Mouse (Mus musculus) gastrocnemius, postnatal 4 days (tissue): ENCODE data around the gene Slco4a1. TPM values are rescaled to one million over a fixed set of nuclear protein-coding genes. Genes with fewer than 3 reads are reported as not detected.

ENCODE experiments used
- DNase-seq, 2 experiments: peaks; one replicate each; pipeline ENCODE4 v3.0.0; 2021 to 2022; ENCODE audit warnings: low spot score in 2 of 2, mixed read lengths in 2 of 2
- long read RNA-seq, 2 experiments: library from polyadenylated mRNA; stranded (forward); transcript quantifications; one replicate each; pipeline ENCODE4 v2.0.0; 2021
- total RNA-seq, 2 experiments: library from RNA; stranded (reverse); gene quantifications; 2 replicates each; pipeline ENCODE4 v1.2.3; 2021

The Slco4a1 gene
- total RNA-seq, result under 1 TPM; 0.21 to 0.69 TPM
- long read RNA-seq, experiment 1, result 0 reads
- long read RNA-seq, experiment 2, result 0 reads

DNA sequence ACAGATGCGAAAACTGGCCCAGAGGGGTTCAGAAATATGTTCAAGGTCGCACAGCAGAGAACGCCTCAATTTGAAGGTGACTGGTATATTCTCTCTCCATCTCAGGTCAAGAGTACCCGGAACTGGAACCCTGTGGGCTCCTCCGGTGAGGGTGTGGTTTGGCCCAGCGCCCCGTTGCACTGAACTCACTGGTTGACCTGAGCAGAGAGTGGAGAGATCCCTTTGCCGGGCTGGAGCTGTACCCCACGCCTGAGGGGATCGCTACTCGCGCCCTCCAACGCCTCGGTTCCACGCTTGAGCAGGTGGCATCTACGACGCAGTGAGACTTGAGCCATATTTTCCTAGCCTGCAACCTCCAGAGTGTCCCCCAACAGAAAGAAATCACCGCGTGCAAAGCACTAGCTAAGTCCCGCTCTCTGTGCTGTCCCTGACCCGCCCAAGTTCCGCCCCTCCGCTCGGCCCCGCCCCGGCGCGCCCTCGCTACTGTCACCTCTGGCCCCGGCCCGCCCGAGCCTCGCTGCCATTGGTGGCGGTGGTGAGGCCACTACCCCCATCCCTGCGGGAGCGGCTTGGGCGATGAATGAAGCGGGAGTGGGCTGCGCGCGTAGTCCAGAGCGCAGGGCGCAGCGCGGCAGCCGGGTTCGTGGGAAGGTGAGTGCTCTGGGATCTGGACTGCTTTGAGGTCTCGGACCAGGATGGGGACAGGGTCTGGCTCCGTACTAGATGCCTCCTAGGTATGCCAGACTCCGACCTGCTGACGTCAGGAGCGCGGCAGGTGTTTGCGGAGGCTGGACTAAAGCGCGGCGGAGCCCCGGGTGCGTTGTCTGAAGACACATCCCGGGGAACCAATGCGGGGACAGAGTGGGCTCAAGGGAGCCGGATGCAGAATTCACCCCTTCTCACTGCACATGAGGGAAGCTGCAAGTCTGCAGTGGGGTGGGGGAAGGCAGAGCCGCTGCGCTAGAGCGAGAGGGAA, at the start of gene Slco4a1:
Gene Slco4a1, plus strand, starts transcription at position 523 of the 976 bp plus-strand sequence.
- peak; percentile 37 to 65 for DNase-seq

DNA sequence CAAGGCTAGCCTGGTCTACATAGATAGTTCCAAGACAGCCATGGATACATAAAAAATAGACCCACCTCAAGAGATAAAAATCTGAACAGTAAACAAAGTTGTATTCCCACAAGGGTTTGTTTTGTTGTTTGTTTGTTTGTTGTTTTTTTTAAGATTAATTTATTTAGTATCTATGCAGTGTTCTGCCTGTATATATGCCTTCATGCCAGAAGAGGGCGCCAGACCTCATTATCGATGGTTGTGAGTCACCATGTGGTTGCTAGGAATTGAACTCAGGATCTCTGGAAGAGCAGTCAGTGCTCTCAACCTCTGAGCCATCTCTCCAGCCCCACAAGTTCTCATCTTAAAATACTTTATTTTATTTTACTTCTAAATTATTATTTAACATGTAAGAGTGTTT, 47.6 kb upstream of the Slco4a1 start:
- no peak for DNase-seq

DNA sequence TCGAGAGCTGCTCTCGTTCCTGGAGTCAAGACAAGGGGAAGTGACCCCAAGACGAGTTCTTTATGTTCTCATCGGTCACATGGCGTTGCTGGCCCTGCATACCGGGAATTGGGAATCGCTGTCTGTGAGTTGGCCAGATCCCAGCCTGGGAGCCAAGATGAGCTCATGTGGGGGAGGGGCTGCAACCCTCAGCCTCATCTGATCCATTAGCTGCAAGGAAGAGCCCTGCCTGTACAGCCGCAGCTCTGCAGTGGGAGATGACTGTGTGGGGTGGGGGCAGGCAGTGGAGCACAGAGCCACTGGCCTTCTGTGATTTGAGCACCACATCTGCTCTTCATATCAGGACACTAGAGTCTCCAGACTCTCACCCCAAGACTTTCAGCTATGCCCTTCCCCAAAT, 45.6 kb upstream of the Slco4a1 start:
- DNase-seq, result no peak

DNA sequence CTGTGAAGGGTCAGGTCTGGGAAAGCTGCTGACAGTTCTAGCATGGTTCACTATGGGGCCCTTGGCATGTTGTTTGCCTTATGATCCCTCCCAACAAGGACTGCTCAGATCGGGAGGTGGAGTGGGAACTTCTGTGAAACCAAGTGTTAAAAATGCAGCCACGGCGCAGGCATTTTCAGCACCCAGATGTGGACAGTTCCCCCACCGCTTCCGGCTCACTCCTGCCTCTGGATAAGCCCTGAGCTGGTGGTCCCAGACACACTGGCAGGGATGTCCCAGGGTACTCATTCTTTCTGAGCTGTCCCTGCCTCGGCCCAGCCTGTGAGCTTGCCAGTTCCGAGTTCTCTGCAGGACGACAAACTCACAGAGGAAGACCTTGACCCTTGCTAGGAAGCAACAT, 45.0 kb upstream of the Slco4a1 start:
- no peak for DNase-seq

DNA sequence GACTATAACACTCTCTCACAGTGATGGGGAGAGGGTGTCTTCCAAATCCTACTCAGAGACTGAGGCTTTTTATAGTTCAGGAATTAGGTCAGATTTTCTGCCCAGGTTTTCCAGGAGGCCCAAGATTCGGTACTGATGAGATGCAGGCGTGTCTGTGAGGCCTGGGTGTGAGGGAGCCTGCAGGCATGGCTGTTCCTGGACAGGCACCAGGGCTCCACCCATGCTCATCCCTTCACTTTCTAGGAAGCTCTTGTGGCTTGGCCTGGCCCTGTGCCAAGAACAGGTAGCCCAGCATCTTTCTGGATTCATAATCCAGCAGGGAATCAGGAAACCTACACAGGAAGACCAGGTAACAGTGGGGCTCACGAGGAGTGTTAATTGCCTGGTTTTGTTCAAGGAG, 40.4 kb upstream of the Slco4a1 start:
- no peak for DNase-seq

DNA sequence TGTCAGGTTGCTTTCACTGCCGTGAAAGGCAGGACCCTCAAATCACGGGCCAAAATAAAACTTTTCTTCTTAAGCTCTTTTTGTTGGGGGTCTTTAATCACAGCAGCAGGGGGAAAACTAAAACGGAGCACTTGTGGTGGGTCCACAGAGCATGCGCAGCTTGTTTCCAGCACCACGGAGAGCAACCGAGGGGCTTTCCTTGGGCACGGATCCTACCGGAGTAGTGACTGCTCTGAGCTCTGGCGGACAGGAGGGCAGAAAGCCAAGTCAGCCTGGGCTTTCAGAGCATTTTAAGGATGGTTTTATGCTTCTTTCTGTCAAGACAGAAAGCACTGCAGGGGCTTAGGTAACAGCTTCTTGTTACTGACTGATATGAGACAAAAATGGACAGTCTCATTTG, 38.3 kb upstream of the Slco4a1 start:
- DNase-seq, result no peak

DNA sequence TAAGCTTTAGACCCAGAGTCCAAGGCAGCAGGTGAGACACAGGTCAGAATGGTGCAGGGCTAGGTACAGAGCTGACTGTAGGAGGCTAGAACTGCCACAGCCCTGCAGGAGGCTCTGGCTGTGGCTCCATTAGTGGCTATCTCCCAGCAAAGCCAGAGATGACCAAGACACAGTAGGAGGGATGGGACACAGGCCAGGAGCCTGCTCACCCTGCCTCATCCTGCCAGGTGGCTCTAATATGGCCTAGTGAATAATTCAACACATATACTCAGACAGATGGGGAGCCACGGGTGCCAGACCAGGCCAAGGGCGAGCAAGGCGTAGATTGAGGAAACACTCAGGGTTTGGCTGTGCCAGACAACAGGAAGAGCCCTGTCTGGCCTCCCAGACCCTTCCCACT, 35.4 kb upstream of the Slco4a1 start:
- no peak for DNase-seq

DNA sequence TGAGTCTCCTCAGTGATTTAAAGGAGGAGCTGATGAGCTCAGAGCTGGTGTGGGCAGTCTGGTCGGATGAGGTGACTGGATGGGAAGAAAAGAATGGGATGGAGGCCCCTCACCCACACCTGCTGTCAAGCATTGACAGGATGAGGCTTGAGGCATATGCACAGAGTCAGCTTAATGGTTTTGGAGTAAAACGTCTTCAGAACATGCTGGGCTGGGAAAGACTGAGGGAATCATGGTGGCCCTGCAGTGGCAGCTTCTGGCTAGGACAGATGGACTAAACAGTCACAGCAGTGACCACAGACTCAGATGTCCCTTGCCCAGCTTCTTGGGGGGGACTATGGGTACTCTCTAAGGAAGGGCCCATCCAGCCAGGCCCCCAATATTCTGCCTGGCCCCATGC, 30.9 kb upstream of the Slco4a1 start:
- no peak for DNase-seq

DNA sequence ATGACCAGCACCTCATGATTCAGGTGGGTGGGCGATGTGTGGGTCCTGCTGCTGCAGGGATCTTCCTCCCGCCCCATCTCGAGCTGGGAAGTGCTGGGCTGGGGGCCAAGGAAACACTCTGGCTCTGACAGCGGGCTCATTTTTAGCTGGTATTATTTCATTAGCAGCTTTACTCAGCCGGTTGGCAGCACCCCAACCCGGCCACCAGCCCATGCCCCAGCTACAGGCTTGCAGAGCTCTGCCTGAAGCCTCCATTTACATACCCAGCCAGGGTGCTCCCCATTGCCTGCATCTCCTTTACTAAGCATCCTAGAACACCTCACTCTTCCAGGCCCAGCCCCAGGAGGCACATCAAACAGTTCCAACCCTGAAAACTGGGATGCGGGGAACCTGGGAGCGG, 29.0 kb upstream of the Slco4a1 start:
- no peak for DNase-seq

DNA sequence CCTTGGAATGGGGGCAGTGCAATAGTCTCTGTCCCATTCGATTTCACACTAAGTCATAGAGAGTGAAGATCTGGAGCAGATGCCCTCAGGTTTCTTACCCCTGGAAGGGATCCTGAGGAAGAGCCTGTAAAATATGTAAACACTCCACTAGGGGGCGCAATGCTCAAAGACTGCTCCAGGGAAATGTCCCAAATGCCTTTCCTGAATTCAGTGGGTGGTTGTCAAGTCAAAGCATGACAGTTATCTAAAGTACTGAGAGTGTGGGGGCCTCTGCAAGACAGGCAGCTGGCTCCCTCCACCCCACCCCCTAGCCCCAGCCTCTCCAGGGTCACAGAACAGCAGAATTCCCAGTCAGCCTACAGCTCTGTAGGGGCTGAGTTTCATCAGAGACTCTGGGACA, 27.7 kb upstream of the Slco4a1 start:
- DNase-seq, result no peak

DNA sequence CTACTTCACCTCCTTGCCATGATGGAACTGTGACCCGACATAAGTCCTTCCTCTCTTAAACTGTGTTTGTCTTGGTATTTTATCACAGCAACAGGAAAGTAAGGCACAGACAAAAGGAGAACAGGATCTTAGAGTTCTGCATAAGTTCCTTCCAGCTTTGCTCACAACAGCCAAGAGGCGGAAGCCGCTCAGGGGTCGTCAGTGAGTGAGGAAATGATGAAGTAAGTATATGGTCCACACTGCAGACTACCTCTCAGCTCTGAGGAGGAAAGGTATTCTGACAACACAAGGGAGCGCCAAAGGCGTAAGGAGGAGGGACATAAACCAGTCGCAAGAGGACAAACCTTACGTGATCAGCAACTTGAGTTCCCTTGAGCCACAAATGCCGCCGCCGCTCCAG, 25.4 kb upstream of the Slco4a1 start:
- no peak for DNase-seq

DNA sequence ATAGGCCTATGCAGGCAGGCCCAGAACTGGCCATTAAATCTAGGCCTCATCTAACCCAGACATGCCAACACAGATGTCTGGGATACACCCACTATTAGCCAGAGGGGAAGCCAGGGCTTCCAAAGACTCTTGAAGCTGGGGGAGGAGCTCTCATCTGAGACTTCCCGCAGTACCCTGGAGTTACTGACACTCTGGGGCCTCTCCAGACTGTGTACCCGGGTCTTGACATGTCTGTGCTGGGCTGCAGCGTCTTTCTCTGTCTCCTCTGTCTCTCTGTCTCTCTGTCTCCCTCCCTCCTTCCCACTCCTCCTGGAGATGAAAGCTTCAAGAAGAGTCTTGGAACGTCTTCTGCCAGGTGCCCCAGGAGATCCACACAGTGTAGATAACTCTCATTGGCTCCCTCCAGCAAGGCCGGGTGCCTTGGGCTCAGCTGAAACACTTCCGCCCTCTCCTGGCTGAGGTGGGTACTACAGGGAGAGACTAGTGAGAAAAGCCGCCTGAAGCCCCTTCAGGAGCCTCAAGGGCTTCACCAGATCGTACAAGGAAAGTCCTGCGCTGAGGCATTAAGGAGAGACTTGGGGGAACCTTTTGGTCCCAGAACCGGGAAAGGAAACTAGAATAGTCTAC, 23.9 kb upstream of the Slco4a1 start:
- peak; percentile 53 to 73 for DNase-seq

DNA sequence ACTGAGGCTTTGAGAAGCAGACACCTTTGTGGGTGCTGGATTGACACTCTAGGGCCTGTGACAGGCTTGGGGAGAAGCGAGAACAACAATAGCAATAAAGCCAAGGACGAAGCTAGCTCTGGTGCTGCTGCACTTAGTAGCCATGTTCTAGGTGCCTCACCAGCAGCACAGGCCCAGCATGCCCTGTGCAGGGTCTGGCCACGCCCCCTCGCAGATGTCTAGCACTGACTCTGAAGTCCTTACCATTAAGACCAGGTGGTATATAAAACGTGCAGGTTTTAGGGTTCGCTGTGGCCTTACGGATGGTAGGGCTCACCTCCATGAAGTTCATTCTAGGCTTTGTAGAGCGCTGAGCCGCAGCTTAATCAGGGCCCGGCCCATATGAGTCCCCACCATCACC, 23.3 kb upstream of the Slco4a1 start:
- no peak for DNase-seq

DNA sequence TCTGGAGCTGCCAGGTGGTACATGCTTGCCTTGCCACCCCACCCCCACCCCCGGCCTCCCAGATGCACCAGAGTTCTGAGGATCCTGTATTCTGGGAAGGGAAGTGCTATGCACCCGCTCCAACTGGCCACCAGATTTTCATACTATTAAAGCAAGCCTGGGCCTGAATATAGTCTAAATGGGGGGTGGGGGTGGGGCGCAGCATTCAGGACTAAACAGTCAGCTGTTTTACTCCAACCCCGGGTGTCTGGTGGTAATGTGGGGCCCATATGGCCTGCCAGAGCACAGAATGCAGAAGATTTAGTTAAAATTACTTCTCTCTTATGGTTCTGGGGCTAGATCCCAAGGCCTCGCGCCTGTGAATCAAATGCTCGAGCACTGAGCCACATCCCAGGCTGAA, 22.7 kb upstream of the Slco4a1 start:
- DNase-seq, result no peak

DNA sequence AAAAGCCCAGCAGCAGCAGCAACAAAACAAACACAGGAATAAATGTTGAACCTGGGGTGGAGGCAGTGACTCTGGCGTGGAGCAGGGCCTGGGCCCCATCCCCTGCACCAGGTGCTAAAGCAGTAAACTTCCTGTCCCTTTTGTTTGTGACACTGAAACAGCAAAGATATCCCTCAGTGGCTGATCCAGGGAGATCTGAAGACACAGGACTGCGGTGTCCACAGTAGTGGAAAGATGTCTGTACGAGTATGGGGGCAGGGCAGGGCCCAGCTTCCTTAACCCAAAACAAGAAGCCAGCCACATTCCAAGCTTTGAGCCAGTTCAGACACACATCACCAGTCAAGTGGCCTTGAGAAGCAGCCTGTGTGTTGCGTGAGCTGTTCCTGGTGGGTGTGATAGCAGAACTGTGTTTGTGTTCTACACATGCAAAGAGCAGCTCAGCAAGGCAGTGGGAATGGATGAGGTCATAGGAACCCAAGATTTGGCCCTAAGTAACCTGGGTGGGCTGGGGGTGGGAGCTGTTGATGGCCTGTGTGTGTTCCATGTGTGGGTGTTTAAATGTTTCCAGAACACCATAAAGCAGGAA, 20.6 kb upstream of the Slco4a1 start:
- DNase-seq, result no peak

DNA sequence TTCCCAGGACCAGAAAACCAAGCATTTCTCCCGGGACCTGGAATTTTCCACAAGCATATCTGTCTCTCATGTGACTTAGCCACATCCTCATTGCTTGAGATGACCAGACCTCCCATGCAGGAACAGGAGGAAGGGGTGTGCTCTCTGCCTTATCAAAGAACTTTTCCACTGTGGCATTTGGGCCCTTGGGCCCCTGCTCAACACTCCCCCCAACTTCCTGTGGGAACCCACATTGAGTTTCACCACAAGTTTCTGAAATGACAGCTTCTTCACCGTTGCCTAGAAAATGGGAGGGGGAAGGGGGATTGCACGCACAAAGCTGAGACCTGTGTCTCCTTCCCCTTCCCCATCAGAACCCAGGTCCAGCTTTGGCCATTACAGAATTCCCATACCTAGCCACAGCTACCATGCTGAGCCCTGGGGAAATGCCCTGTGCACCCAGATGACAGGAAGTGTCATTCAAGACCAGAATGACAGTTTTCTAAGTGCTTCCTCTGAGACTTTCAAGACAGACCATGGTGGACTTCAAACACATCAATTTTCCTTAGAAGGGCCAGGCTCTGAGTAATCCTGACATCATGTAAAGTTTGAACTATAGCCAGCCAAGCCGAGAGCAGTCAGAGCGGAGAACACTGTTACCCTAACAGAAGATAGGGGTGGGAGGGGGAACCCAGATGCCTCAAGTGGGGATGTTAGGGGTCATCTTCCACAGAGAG, 18.7 kb upstream of the Slco4a1 start:
- no peak for DNase-seq

DNA sequence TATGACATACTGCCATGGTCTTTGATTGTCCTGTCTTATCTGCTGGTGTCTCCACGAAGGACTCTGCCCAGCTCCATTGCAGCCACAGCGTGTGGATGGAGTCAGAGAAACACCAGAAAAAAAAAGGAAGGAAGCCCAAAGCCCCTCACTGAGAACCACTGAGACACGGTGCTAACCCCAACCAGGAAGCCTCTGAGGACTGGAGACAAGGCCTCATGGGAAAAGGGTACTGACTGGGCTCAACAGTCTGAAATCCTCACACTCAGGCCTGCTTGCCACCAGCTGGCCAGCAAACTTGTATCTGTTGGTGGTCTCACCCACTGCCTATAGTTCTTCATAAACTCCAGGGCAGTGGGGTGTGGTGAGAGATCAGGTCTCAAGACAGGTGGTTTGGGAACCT, 16.3 kb upstream of the Slco4a1 start:
- no peak for DNase-seq

DNA sequence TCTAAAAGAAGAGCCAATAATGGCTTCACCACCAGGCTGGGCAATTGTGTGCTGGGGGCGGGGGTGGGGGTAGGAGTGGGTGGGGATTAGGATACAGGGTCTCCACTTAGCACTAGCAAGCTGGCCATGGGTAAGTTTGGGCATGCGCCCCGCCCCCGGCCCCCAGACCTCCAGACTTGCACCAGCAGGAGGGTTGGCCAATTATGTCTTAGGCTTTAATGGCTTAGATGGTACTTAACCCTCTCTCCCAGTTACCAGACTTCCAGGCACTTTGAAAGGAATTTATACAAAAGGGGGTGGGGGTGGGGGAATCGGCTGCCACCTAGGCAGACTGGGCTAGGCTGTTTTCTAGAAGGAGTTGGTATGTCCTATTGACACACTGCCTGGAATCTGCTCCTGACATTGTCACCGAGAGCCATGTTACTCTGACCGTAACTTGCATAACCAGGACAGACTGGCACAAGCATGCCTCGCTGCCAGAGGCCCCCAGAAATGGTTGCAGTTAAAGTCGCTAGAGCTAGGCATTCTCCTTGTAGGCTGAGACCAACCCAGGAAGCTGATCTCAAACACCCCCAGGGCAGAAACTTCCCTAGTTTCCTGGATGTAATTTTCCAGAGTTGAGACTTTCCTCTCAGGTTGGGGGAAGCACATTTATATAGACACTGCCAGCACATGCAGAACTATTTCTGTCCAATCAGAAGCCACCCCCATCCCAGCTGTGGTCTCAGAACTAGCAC, 15.3 kb upstream of the Slco4a1 start:
- no peak for DNase-seq

DNA sequence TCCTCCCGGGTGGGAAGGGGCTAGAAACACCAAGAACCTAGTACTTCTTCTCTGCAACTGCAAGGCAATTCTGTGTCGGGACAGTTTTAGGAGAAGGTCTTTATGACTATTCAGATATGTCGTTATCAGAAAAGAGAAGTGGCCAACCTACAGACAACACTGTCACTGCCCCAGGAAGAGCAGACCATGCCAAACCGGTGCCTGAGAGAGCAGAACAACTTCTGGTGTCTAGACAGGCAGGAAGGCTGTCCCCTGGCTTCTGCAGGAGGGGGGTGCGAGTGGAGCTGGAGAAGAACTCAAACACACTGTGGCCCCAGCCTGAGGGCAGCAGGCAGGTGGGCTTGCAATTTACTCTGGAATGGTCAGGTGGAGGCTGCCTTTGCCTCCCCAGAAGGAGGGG, 14.0 kb upstream of the Slco4a1 start:
- DNase-seq, result no peak

DNA sequence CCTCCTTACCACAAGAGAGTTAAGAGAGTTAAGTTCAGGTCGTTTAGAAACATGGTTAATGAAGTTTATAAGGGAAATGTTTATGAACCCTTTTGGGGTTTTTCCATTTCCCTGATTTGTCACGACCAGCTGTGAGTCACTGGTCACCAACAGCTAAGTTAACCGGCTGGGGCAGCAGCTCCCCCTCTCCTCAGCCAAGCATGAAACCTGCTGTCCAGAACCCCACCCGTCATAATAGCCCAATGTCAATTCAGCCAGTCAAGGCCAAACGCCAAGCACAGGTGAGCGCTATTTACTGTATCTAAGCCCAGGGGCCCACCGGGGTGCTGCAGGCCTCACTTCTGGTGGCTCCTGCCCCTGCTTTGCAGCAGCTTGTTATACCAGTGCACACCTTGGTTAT, 12.2 kb upstream of the Slco4a1 start:
- DNase-seq, result no peak
